Mouse (Mus musculus): ENCODE results near the gene Slc23a4. TPM values are rescaled to one million over a fixed set of nuclear protein-coding genes. Genes with fewer than 3 reads are reported as not detected.

Gene Slc23a4
- polyA plus RNA-seq, 1 experiment from 2014 or later, result 0.12 TPM

- no peaks in the 10 kb centered on the region for H3K36me3 ChIP-seq (replicated peaks; ENCODE audit: insufficient read depth, low read length)
- no peak overlapping the region for H3K9ac ChIP-seq (replicated peaks)
- no peaks in the 10 kb centered on the region for H3K4me1 ChIP-seq (ENCODE audit: insufficient read depth)
- H3K4me2 ChIP-seq (ENCODE audit: low read depth, low read length), result no peak overlapping the region
- no peak overlapping the region for H3K27ac ChIP-seq (ENCODE audit: low read depth)
- no peaks in the 10 kb centered on the region for H3K27me3 ChIP-seq (ENCODE audit: insufficient read depth, low read length)
- no peak for TF ChIP-seq CTCF (IDR thresholded peaks at IDR 0.05; ENCODE audit: low read depth)
- no peak for TF ChIP-seq EP300 (IDR thresholded peaks at IDR 0.05; ENCODE audit: low read depth)
- 88% methylated on average over 8 of the region's 8 CpGs for WGBS (ENCODE audit: insufficient replicate concordance)
- DNase-seq (no peak), ATAC-seq (no peak)
- H3K4me3 ChIP-seq (ENCODE audit: low read depth, low read length), result no peak overlapping the region
- H3K9me3 ChIP-seq (ENCODE audit: low read length), result no peaks in the 10 kb centered on the region
Observed at GRCm38 (mm10) chr6:34927594-34927993, 60.6 kb downstream of the Slc23a4 start.

GRCm38 (mm10) chr6:34927156-34927555 is 61.0 kb downstream of the Slc23a4 start:
- ATAC-seq (peak; percentile 50; the same call in 1 of the 2 replicates), DNase-seq (peak; percentile 76)
- no peak for TF ChIP-seq EP300 (IDR thresholded peaks at IDR 0.05; ENCODE audit: low read depth)
- TF ChIP-seq CTCF (IDR thresholded peaks at IDR 0.05; ENCODE audit: low read depth), result peak; percentile 91
- Histone ChIP-seq H3K27ac (ENCODE audit: low read depth) (no peak overlapping the region), H3K4me3 (ENCODE audit: low read depth, low read length) (no peak overlapping the region), H3K36me3 (replicated peaks; ENCODE audit: insufficient read depth, low read length) (no peaks in the 10 kb centered on the region), H3K4me1 (ENCODE audit: insufficient read depth) (no peaks in the 10 kb centered on the region), H3K4me2 (ENCODE audit: low read depth, low read length) (no peak overlapping the region), H3K9me3 (ENCODE audit: low read length) (no peaks in the 10 kb centered on the region), H3K27me3 (ENCODE audit: insufficient read depth, low read length) (no peaks in the 10 kb centered on the region), H3K9ac (replicated peaks) (no peak overlapping the region)
- 41% methylated on average over 4 of the region's 4 CpGs for WGBS (ENCODE audit: insufficient replicate concordance)

- no peaks in the 10 kb centered on the region for H3K9me3 ChIP-seq (ENCODE audit: low read length)
- ATAC-seq, result peak; percentile 73
Observed at GRCm38 (mm10) chr6:34921941-34922340, 66.3 kb downstream of the Slc23a4 start.

DNA sequence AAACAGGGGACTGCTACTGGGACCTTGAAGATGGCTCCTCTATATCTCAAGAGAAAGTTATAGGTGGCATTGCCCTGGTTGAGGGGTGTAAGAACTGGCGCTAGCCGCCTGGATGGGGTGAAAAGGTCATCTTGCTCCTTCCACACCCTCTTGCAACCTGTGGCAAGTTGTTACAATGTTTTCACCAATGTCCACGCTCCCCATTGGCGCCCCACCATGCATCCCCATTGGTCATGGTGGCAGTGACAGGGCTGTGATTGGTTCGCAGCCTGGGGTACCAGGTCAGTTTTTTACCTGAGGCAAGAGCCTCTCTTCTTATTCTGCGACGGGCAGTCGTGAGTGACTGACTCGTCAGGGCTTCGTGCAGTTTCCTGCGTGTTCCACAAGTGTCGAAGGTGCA is 67.6 kb downstream of the Slc23a4 start:
- no peak overlapping the region for H3K4me3 ChIP-seq (ENCODE audit: low read depth, low read length)
- no peak overlapping the region for H3K27ac ChIP-seq (ENCODE audit: low read depth)
- no peak for ATAC-seq
- WGBS (ENCODE audit: insufficient replicate concordance), result 82% methylated on average over 12 of the region's 12 CpGs
- H3K4me1 ChIP-seq (ENCODE audit: insufficient read depth), result no peaks in the 10 kb centered on the region
- no peaks in the 10 kb centered on the region for H3K27me3 ChIP-seq (ENCODE audit: insufficient read depth, low read length)
- TF ChIP-seq CTCF (IDR thresholded peaks at IDR 0.05; ENCODE audit: low read depth), result no peak
- no peak for TF ChIP-seq EP300 (IDR thresholded peaks at IDR 0.05; ENCODE audit: low read depth)
- H3K4me2 ChIP-seq (ENCODE audit: low read depth, low read length), result no peak overlapping the region
- no peaks in the 10 kb centered on the region for H3K36me3 ChIP-seq (replicated peaks; ENCODE audit: insufficient read depth, low read length)
- no peaks in the 10 kb centered on the region for H3K9me3 ChIP-seq (ENCODE audit: low read length)
- no peak for DNase-seq
- H3K9ac ChIP-seq (replicated peaks), result no peak overlapping the region

More at GRCm38 (mm10) chr6:34921941-34922340, 66.3 kb downstream of the Slc23a4 start:
- TF ChIP-seq EP300 (IDR thresholded peaks at IDR 0.05; ENCODE audit: low read depth) (no peak), CTCF (IDR thresholded peaks at IDR 0.05; ENCODE audit: low read depth) (peak; percentile 98)
- Histone ChIP-seq H3K4me1 (ENCODE audit: insufficient read depth) (no peaks in the 10 kb centered on the region), H3K36me3 (replicated peaks; ENCODE audit: insufficient read depth, low read length) (no peaks in the 10 kb centered on the region), H3K4me2 (ENCODE audit: low read depth, low read length) (no peak overlapping the region), H3K9ac (replicated peaks) (no peak overlapping the region), H3K4me3 (ENCODE audit: low read depth, low read length) (no peak overlapping the region), H3K27ac (ENCODE audit: low read depth) (no peak overlapping the region), H3K27me3 (ENCODE audit: insufficient read depth, low read length) (no peaks in the 10 kb centered on the region)
- WGBS (ENCODE audit: insufficient replicate concordance), result 49% methylated on average over 14 of the region's 14 CpGs
- DNase-seq, result peak; percentile 69

DNA sequence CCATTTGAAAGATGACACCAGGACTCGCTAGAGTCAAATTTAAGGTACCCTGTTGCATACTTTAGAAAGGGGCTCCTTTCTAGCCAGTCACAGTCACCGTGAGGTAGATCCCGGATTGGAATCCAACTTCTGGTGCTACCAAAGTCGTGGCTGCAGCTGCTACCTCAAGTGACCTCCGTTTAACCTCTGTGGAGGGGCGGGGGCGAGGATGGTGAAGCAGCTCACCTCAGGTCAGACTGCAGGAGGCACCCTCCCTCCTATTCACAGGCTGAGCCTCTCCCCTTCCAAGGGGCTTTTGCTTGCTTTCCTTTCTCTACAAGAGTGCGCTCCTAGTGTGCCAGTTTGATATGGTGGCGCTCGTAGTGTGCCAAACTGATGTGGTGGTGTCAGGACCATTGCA is 68.2 kb downstream of the Slc23a4 start, which contains the start of gene Stra8:
TSS of gene Stra8 (plus strand) at position 208 of the 400 bp plus-strand sequence.
- H3K4me3 ChIP-seq (ENCODE audit: low read depth, low read length), result no peak within 1 kb of the TSS
- 56% methylated on average over 10 of the region's 10 CpGs for WGBS (ENCODE audit: insufficient replicate concordance)

GRCm38 (mm10) chr6:34919146-34919545 is 69.1 kb downstream of the Slc23a4 start:
- ATAC-seq (no peak), DNase-seq (no peak)
- WGBS (ENCODE audit: insufficient replicate concordance), result 78% methylated on average over 7 of the region's 7 CpGs
- H3K9me3 ChIP-seq (ENCODE audit: low read length), result no peaks in the 10 kb centered on the region
- no peaks in the 10 kb centered on the region for H3K36me3 ChIP-seq (replicated peaks; ENCODE audit: insufficient read depth, low read length)
- H3K4me3 ChIP-seq (ENCODE audit: low read depth, low read length), result no peak overlapping the region
- no peaks in the 10 kb centered on the region for H3K4me1 ChIP-seq (ENCODE audit: insufficient read depth)
- TF ChIP-seq EP300 (IDR thresholded peaks at IDR 0.05; ENCODE audit: low read depth) (no peak), CTCF (IDR thresholded peaks at IDR 0.05; ENCODE audit: low read depth) (no peak)
- H3K9ac ChIP-seq (replicated peaks), result no peak overlapping the region
- H3K4me2 ChIP-seq (ENCODE audit: low read depth, low read length), result no peak overlapping the region
- no peaks in the 10 kb centered on the region for H3K27me3 ChIP-seq (ENCODE audit: insufficient read depth, low read length)
- no peak overlapping the region for H3K27ac ChIP-seq (ENCODE audit: low read depth)

More for the DNA sequence above, 68.2 kb downstream of the Slc23a4 start, which contains the start of gene Stra8:
- Histone ChIP-seq H3K36me3 (replicated peaks; ENCODE audit: insufficient read depth, low read length) (no peaks in the 10 kb centered on the region), H3K4me2 (ENCODE audit: low read depth, low read length) (no peak within 1 kb of the TSS), H3K27ac (ENCODE audit: low read depth) (no peak within 1 kb of the TSS), H3K9me3 (ENCODE audit: low read length) (no peaks in the 10 kb centered on the region), H3K27me3 (ENCODE audit: insufficient read depth, low read length) (no peaks in the 10 kb centered on the region), H3K9ac (replicated peaks) (no peak within 1 kb of the TSS), H3K4me1 (ENCODE audit: insufficient read depth) (no peaks in the 10 kb centered on the region)
- ATAC-seq (no peak), DNase-seq (no peak)
- TF ChIP-seq CTCF (IDR thresholded peaks at IDR 0.05; ENCODE audit: low read depth) (no peak), EP300 (IDR thresholded peaks at IDR 0.05; ENCODE audit: low read depth) (no peak)

- no peak overlapping the region for H3K4me3 ChIP-seq (ENCODE audit: low read depth, low read length)
- no peaks in the 10 kb centered on the region for H3K36me3 ChIP-seq (replicated peaks; ENCODE audit: insufficient read depth, low read length)
- no peak overlapping the region for H3K9ac ChIP-seq (replicated peaks)
- DNase-seq, result no peak
- 68% methylated on average over 3 of the region's 3 CpGs for WGBS (ENCODE audit: insufficient replicate concordance)
- H3K4me2 ChIP-seq (ENCODE audit: low read depth, low read length), result no peak overlapping the region
- H3K4me1 ChIP-seq (ENCODE audit: insufficient read depth), result peaks cover 6% of the 10 kb centered on the region
- H3K9me3 ChIP-seq (ENCODE audit: low read length), result no peaks in the 10 kb centered on the region
- ATAC-seq, result no peak
- no peaks in the 10 kb centered on the region for H3K27me3 ChIP-seq (ENCODE audit: insufficient read depth, low read length)
- no peak overlapping the region for H3K27ac ChIP-seq (ENCODE audit: low read depth)
- TF ChIP-seq EP300 (IDR thresholded peaks at IDR 0.05; ENCODE audit: low read depth), result no peak
- no peak for TF ChIP-seq CTCF (IDR thresholded peaks at IDR 0.05; ENCODE audit: low read depth)
Observed at GRCm38 (mm10) chr6:34914462-34914861, 73.7 kb downstream of the Slc23a4 start.

Data from liver, postnatal 0 days (tissue).